Mouse (Mus musculus): Measurements from ENCODE around the gene Rock2. TPM values are rescaled to one million over a fixed set of nuclear protein-coding genes. Genes with fewer than 3 reads are reported as not detected.

Rock2 gene
- 9.0 and 12.0 TPM in 2 replicates for polyA plus RNA-seq (2016; fragmentation: Nextera tagmentation; extraction: Ambion mirVana)

DNA sequence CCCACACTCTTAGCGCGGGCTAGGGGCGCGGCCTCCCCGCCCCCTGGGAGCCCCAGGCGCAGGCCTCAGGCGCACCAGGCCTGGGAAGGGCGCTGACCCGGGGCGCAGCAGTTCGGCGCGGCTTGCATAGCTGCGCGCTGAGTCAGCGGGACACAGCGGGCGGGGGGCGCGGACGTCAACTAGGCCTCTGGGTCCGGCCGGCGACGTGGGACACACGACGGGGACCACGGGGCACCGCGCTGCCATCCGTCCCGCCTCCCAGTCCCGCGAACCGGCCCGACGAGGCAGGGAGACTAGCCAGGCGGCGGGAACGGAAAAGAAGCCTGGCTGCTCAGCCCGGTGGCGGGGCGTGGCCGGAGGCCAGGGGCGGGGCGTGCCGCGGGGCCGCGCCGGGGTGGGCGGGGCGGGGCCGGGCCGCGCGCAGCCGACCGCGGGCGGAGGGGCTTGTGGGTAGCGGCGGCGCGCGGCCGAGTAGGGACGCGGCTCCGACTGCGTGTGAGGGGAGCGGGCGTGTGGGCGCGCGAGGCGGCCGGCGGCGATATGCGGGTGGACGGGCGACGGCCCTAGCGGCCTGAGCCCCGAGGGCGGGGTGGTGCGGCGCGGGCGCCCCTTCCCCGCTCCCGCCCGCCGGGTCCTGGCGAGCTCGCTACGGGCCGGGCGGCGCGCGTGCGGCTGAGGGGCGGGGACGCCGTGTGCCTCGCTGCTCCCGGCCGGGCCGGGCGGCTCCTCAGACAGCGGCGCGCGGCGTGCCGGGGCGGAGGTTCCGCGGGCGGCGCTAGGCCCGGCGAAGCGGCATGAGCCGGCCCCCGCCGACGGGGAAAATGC lies at the start of gene Rock2:
TSS of gene Rock2 (plus strand) at position 500 of the 825 bp plus-strand sequence.
- Histone ChIP-seq H3K36me3 (no peaks in the 10 kb centered on the region), H3K4me3 (peak within 1 kb of the TSS; percentile 98), H3K9me3 (no peaks in the 10 kb centered on the region), H3K4me1 (replicated peaks) (peaks cover 40% of the 10 kb centered on the region), H3K27ac (peak within 1 kb of the TSS; percentile 99), H3K27me3 (ENCODE audit: insufficient read depth, poor library complexity, severe bottlenecking) (no peaks in the 10 kb centered on the region)
- WGBS = under 1% methylated on average over 121 of the region's 130 CpGs
- DNase-seq (ENCODE audit: low spot score) = peak; percentile 89

DNA sequence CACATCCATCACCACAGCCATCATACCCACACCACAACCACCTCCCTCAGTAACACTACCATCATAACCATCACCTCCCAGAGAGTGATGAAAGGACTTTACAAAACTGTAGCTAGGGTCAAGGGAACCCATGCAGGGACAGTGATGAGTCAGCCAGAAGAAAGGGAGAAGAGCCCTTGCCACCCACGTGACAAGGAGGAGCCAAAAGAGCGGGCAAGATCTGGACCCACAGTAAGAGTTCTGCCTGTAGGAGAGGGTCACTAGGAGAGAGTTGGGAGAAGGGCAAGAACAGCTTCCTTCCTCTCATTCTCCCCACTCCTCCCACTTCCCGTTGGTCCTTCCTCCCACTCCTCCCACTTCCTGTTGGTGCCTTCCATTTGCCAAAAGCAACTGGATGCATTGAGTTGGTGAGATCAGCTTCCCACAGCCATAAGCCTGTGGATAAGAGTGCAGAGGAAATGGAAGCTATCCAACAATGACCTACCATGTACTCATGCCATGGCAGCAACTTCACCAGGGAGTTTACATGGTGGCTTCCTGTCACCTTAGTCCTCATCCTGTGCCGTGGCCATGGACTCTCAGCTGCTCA lies 47.4 kb upstream of the Rock2 start:
- Histone ChIP-seq H3K9me3 (no peaks in the 10 kb centered on the region), H3K4me1 (replicated peaks) (peaks cover 19% of the 10 kb centered on the region), H3K27me3 (ENCODE audit: insufficient read depth, poor library complexity, severe bottlenecking) (no peaks in the 10 kb centered on the region), H3K27ac (no peak overlapping the region), H3K36me3 (no peaks in the 10 kb centered on the region), H3K4me3 (no peak overlapping the region)
- 87% methylated on average over 4 of the region's 4 CpGs for WGBS
- DNase-seq (ENCODE audit: low spot score) = no peak

DNA sequence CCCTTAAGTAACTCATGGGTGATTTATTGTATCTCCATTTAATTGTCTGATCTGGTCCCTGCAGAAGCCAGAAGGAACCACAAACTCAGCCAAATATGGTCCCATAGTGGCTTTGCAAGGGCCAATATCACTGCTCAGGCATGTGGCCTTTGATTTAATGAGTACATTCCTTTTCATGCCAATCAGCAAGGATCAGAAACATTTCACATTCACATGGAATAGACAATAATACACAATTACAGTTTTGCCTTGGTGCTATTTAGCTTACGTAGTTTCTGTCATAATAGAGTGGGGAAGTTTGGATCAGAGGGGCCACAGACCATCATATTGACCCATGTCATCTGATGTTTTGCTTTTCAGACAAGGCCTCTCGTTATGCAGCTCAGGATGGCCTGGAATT lies 46.2 kb upstream of the Rock2 start:
- peaks cover 19% of the 10 kb centered on the region for H3K4me1 ChIP-seq (replicated peaks)
- no peaks in the 10 kb centered on the region for H3K27me3 ChIP-seq (ENCODE audit: insufficient read depth, poor library complexity, severe bottlenecking)
- H3K4me3 ChIP-seq = no peak overlapping the region
- 85% methylated on average over 2 of the region's 2 CpGs for WGBS
- H3K27ac ChIP-seq = no peak overlapping the region
- no peak for DNase-seq (ENCODE audit: low spot score)
- H3K9me3 ChIP-seq = no peaks in the 10 kb centered on the region
- no peaks in the 10 kb centered on the region for H3K36me3 ChIP-seq

DNA sequence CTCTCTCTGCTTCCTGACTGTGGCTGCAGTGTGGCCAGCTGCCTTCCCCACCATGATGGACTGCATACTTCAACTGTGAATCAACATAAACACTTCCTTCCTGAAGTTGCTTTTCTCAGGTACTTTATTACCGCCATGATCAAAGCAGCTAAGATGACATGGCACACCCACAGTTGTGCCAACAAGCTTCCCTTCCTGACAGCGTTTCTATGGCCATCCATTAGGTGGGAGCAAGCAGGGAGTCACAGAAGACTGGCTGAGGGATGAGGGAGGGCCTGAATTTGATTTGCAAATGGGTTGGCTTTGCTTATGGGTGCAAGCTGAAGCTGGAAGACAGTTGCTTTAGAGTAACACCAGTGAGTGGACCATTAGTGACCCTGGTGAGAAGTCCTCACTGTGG lies 44.9 kb upstream of the Rock2 start:
- no peak overlapping the region for H3K27ac ChIP-seq

DNA sequence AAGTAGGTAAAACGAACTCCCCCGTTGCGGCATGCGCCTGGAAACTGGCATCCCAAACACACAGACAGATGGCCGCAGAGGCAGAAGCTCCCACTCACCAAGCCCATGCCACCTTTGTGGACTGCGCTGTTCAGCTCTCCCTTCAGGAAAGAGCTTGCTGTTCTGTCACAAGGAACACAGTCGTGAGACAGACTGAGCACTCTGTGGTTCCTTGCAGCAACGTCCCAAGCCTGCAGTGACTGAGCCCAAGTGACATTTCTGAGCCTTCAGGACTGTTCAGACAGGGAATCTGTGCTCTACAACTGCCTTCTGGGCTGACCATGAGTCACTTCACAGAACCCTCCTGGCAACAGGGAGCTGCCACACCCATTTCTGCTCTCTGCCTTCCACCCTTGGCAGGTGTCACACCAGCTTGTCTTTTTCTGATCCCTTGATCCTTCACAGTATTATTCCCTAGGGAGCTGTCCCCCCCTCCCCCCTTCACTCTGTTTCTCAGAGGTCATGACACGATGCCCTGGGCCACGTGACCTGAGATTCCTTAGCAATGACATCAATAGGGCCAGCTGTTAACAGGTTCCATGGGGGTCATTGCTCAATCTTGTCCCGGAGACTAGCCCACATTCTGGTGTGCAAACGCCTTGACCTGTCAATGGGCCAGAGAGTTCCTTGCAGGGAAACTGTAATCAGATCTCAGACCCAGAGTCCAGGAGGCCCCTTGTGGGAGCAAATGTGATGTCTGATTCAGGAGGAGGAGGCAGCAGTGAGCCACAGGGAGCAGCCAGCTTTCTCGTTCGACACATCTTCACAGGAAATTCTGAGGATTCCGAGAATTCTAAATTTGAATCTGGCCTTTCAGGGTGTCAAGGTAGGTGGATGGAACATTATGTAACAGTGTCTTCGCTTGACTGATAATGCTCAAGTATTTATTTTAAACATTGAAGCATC lies 44.0 kb upstream of the Rock2 start:
- no peaks in the 10 kb centered on the region for H3K9me3 ChIP-seq
- no peak overlapping the region for H3K4me3 ChIP-seq
- WGBS = 44% methylated on average over 16 of the region's 16 CpGs
- H3K4me1 ChIP-seq (replicated peaks) = peaks cover 21% of the 10 kb centered on the region
- DNase-seq (ENCODE audit: low spot score) = peak; percentile 74
- H3K27ac ChIP-seq = peak overlapping the region; percentile 36; the same call in 1 of the 2 replicates
- no peaks in the 10 kb centered on the region for H3K27me3 ChIP-seq (ENCODE audit: insufficient read depth, poor library complexity, severe bottlenecking)
- no peaks in the 10 kb centered on the region for H3K36me3 ChIP-seq

More for the DNA sequence above, 44.9 kb upstream of the Rock2 start:
- Histone ChIP-seq H3K27me3 (ENCODE audit: insufficient read depth, poor library complexity, severe bottlenecking) (no peaks in the 10 kb centered on the region), H3K4me3 (no peak overlapping the region), H3K36me3 (no peaks in the 10 kb centered on the region), H3K4me1 (replicated peaks) (peaks cover 19% of the 10 kb centered on the region), H3K9me3 (no peaks in the 10 kb centered on the region)
- DNase-seq (ENCODE audit: low spot score) = no peak
- 80% methylated on average over 2 of the region's 2 CpGs for WGBS

DNA sequence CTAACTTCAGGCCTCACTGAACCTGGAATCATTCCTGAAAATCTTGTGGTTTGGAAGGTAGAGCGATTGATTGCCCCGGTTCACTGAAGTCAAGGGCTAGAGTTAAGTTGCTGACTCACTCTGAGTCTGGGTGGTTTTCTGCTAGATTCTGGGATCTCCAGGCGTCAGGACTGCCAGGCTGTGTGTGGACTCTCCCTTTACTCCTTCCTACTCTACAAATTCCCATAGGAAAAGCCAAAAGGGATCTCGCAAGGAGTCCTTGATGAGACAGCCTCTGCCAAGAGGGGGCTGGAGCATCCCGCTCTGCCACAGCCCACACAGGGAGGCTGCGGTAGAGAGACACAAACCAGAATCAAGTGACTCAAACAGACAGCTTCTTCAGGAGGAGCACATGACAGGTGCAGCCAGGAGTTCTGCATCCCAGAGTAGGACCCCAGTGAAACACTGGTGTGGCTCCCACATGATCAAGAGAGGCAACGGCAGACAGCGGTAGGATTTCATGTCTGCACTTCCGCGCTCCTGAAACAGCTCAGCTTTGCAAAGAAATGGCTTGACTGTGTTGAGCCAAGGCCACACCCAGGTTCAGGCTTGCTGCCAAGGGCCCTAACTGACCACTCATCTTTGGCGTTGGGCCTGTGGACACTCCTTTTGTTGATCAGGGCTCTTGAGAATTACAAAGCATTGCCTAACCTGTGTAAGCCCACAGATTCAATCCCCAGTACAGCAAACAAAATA lies 41.1 kb upstream of the Rock2 start:
- Histone ChIP-seq H3K9me3 (no peaks in the 10 kb centered on the region), H3K27ac (no peak overlapping the region), H3K4me1 (replicated peaks) (peaks cover 29% of the 10 kb centered on the region), H3K36me3 (no peaks in the 10 kb centered on the region), H3K27me3 (ENCODE audit: insufficient read depth, poor library complexity, severe bottlenecking) (no peaks in the 10 kb centered on the region), H3K4me3 (no peak overlapping the region)
- DNase-seq (ENCODE audit: low spot score) = no peak
- 91% methylated on average over 11 of the region's 11 CpGs for WGBS

DNA sequence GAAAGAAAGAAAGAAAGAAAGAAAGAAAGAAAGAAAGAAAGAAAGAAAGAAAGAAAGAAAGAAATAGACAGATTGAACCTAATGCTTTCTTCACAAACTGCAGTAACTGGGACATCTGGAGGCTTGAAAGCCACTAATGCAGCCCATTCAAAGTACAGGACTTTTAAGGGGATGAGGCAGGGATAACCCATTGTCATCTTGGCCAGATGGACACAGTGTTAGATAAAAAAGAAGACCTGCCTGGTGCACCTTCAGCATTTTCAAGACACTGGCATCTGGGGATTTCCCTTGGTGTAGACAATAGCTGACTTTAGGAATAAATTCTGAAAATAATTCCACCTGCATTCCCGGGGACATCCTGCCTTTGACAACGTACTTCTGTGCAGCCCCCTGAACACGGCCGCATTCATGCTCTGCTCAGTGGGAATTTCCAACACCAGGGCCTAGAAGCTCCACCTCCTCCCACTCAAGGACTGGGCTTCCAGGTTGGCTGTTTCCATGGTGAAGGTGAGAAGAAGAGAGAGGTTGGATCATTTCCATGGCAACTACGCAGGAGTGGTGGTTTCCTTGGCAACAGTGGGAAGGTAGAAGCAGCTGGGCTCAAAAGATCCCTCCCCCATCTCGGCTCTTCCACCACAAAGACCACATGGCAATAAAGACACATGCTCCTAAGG lies 38.9 kb upstream of the Rock2 start:
- Histone ChIP-seq H3K36me3 (no peaks in the 10 kb centered on the region), H3K27me3 (ENCODE audit: insufficient read depth, poor library complexity, severe bottlenecking) (no peaks in the 10 kb centered on the region), H3K9me3 (no peaks in the 10 kb centered on the region), H3K4me1 (replicated peaks) (peaks cover 17% of the 10 kb centered on the region), H3K27ac (peak overlapping the region; percentile 41), H3K4me3 (no peak overlapping the region)
- peak; percentile 34 for DNase-seq (ENCODE audit: low spot score)
- 33% methylated on average over 6 of the region's 6 CpGs for WGBS

DNA sequence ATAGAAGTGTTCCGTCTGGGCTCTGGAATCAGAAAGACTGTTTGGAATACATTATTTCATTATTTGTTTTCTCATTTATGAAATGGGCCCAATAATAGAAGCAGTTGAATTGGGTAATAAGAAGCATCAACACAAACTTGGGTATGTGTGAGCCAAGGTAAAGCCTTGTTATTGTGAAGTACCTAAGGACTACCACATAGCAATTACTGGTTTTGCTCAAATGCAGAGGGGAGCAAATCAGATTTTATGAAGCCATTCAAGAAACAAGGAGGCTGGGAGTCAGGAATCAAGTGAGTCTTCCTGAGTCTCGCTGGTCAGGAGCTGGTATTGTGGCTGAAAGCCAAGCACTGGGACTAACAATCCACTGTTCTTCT lies 38.4 kb upstream of the Rock2 start:
- whole genome bisulfite sequencing = 59% methylated on average over 2 of the region's 2 CpGs
- no peaks in the 10 kb centered on the region for H3K36me3 ChIP-seq
- H3K4me1 ChIP-seq (replicated peaks) = peaks cover 12% of the 10 kb centered on the region
- no peak overlapping the region for H3K4me3 ChIP-seq
- DNase-seq (ENCODE audit: low spot score) = no peak
- H3K27ac ChIP-seq = peak overlapping the region; percentile 6; the same call in 1 of the 2 replicates
- H3K27me3 ChIP-seq (ENCODE audit: insufficient read depth, poor library complexity, severe bottlenecking) = no peaks in the 10 kb centered on the region
- H3K9me3 ChIP-seq = no peaks in the 10 kb centered on the region

DNA sequence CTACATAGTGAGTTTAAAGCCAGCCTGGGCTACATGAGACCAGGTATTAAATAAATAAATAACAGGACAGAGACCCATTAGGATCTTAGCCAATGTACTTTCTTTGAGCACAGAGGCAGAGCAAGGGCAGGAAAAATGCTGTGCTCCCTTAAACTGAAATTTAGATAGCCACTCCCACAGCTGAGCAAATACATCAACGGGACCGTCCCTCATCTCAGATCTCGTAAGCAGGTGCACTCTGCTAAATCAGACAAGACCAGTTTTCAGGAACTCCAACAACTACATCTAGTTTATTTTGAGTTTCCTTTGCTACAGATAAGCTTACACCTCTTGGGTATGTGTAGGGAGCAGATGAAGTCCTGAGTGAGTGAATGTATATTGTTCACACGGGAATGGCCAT lies 36.6 kb upstream of the Rock2 start:
- Histone ChIP-seq H3K9me3 (no peaks in the 10 kb centered on the region), H3K27me3 (ENCODE audit: insufficient read depth, poor library complexity, severe bottlenecking) (no peaks in the 10 kb centered on the region), H3K36me3 (no peaks in the 10 kb centered on the region), H3K27ac (no peak overlapping the region), H3K4me3 (no peak overlapping the region), H3K4me1 (replicated peaks) (peaks cover 10% of the 10 kb centered on the region)
- WGBS = 90% methylated on average over 4 of the region's 4 CpGs
- no peak for DNase-seq (ENCODE audit: low spot score)

DNA sequence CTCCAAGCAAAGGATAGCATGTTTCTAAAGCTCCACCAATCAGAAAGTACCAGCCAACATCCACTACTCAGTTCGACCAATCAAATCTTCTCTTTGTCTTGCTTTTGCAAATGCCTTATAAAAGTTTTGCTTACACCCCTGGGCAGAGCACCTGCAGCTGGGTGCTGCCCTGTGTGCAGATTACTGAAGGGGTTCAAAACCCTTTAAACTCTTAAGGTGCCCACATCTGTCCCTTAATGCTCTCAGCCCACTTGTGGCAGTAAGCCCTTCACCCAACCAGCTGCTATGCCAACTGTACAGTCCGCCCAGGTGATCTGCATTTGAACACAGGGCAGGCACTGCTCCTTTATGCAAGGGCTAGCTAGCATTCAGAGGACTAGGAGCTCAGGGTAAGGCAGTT lies 34.9 kb upstream of the Rock2 start:
- H3K4me3 ChIP-seq = no peak overlapping the region
- DNase-seq (ENCODE audit: low spot score) = no peak
- peaks cover 10% of the 10 kb centered on the region for H3K4me1 ChIP-seq (replicated peaks)
- 88% methylated on average over 2 of the region's 2 CpGs for WGBS
- H3K9me3 ChIP-seq = no peaks in the 10 kb centered on the region
- no peak overlapping the region for H3K27ac ChIP-seq
- no peaks in the 10 kb centered on the region for H3K36me3 ChIP-seq
- no peaks in the 10 kb centered on the region for H3K27me3 ChIP-seq (ENCODE audit: insufficient read depth, poor library complexity, severe bottlenecking)

DNA sequence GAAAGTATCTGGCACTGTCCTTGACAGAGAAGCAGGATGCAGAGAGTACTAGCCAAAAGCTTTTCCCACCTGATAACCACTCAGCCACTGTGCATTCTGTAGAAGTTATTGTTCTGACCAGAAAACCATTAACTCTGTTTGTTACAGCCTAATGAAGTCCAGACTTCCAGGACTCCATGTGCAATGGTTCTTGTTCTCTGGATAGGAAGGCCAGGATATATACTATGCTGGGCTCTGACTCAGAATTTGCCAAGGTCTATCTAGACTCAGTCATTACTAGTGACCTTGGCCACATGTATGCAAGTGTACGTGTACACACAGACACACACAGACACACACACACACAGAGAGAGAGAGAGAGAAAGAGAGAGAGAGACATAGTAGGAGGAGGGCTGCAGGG lies 34.2 kb upstream of the Rock2 start:
- DNase-seq (ENCODE audit: low spot score) = no peak
- Histone ChIP-seq H3K27ac (no peak overlapping the region), H3K4me1 (replicated peaks) (peaks cover 10% of the 10 kb centered on the region), H3K36me3 (no peaks in the 10 kb centered on the region), H3K9me3 (no peaks in the 10 kb centered on the region), H3K27me3 (ENCODE audit: insufficient read depth, poor library complexity, severe bottlenecking) (no peaks in the 10 kb centered on the region), H3K4me3 (no peak overlapping the region)
- 80% methylated on average over 1 of the region's 1 CpGs for WGBS

DNA sequence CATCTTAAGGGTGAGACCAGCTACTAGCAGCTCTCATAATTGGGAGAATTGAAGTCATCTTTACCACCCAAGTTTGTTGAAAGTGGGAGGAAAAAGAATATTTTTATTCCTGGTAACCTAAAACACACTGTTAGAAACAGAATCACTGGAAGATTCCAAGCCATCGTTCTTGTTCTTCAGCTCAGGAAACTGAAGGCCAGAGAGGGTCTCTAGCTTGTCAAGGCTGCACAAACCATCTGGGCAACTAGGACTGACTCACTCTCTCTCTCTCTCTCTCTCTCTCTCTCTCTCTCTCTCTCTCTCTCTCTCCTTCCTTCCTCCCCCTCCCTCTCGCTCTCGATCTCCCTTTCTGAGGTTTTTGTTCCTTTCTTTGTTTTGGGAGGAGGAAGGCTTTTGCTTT lies 33.7 kb upstream of the Rock2 start:
- H3K27ac ChIP-seq = no peak overlapping the region
- H3K36me3 ChIP-seq = no peaks in the 10 kb centered on the region
- no peaks in the 10 kb centered on the region for H3K9me3 ChIP-seq
- no peak for DNase-seq (ENCODE audit: low spot score)
- H3K27me3 ChIP-seq (ENCODE audit: insufficient read depth, poor library complexity, severe bottlenecking) = no peaks in the 10 kb centered on the region
- 77% methylated on average over 3 of the region's 3 CpGs for WGBS
- H3K4me3 ChIP-seq = no peak overlapping the region
- H3K4me1 ChIP-seq (replicated peaks) = peaks cover 5% of the 10 kb centered on the region
